Mouse (Mus musculus) gastrocnemius, postnatal 25 days (tissue): ENCODE results near the gene Tnni3. TPM values are rescaled to one million over a fixed set of nuclear protein-coding genes. Genes with fewer than 3 reads are reported as not detected.

Experiments
- DNase-seq: peaks from one replicate; pipeline ENCODE4 v3.0.0; 2022
- total RNA-seq, 2 experiments: library from RNA; stranded (reverse); gene quantifications; 1 replicate in 1 of 2; 2 replicates in 1 of 2; pipeline ENCODE4 v1.2.3; 2021

Tnni3 gene
- total RNA-seq, 2 experiments from 2014 or later, result 0.29 TPM; not detected in 1

GRCm38 (mm10) chr7:4498251-4498650 lies 25.8 kb downstream of the Tnni3 start:
- DNase-seq, result peak; percentile 74

- no peak for DNase-seq
Measured at GRCm38 (mm10) chr7:4497271-4497903, 26.6 kb downstream of the Tnni3 start.

DNA sequence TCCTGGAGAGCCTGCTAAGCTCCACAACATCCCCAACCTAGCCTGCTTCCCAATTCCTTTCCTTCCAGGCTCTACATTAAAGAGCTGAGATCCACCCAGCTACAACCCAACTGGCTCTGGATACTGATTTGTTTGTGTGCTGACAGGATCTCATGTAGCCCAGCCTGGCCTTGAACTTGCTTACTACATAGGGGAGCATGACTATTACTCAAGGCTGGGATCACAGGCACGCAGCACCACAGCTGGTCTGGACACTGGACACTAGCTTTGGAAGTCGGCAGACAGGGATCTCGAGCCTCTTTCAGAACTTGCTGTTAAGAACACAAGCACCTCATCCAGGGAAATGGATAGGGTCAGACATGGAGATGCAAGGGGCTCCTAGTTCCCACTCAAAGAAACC lies 27.6 kb downstream of the Tnni3 start:
- no peak for DNase-seq

- DNase-seq, result no peak
Measured at GRCm38 (mm10) chr7:4493991-4494390, 30.0 kb downstream of the Tnni3 start.

- no peak for DNase-seq
Measured at GRCm38 (mm10) chr7:4492284-4493224, 31.5 kb downstream of the Tnni3 start.

DNA sequence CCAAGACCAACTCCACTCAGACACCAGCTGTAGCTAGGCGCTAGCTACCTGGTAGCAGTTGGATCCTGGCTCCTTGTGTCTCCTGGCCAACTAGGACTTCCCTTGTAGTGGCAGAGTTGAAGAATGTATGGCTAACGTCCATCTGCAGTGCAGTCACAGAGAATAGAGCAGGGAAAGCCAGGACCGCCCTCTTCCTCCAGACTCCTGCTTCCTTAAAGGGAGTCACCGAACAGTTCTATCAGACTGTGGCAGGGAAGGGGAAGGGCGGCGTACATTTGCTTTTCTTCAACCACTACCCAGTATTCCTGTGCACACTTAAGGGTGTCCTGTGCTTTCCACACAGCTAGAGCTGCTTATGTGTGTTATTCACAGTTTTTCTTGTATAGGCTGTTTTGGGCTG lies 32.7 kb downstream of the Tnni3 start:
- no peak for DNase-seq

DNA sequence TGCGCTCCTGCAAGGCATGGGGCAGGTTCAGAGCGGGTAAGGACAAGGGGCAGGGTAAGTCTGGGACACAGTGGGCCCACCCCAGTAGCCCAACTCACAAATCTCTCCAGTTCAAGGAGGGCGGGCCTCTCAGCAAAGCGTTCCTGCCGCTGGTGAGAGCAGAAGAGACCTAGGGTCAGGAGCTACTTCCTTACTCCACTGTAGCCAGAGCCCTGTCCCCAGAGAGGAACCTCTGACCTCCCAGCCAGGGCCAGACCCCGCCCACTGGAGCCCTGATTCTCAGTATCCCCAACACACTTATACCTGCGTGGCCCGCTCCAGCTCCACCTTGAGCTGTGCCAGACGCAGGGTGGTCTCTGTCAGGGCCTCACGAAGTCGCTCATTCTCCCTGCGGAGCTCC lies 41.7 kb downstream of the Tnni3 start:
- no peak for DNase-seq

DNA sequence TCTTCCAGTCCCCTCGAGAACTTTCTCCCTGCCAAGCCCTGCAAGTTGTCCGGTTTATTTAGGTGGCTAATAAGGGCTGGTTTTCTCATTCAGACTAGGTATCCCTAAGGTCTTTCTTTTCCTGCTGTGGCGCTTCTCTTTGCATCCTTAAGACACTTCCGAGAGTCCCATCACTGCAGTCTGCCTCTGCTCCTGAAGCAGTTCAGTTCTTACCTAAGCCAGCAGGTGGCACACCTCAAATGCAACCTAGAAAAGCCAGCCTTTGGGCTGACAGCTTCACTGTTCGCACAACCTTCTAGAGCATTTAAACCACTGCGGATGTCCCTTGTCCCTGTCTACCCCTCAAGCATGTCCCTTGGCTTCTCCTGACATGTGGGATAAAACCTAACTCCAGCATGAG lies 44.4 kb downstream of the Tnni3 start:
- DNase-seq, result no peak

DNA sequence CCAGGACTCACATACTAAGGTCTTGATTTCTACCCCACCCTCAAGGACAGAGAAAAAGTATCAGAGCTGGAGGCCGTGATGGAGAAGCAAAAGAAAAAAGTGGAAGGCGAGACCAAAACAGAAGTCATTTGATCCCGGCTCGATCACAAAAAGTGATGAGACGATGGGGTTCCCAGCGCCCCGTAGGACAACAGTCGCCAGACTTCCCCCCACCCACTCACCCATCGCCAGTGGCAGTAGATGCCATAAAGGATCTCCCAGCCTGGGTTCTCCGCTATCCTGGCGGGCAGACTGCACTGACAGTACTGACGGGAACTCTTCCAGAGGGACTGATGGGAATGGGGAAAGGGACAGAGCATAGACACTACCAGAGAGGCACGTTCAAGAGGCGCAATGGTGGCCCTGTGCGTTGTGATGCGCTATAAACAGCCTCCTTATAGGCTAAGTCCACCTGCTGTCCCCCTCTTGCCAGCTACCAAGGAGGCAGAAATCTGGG lies 45.2 kb downstream of the Tnni3 start:
- no peak for DNase-seq

GRCm38 (mm10) chr7:4478021-4478795 lies 45.8 kb downstream of the Tnni3 start:
- peak; percentile 81 for DNase-seq

DNA sequence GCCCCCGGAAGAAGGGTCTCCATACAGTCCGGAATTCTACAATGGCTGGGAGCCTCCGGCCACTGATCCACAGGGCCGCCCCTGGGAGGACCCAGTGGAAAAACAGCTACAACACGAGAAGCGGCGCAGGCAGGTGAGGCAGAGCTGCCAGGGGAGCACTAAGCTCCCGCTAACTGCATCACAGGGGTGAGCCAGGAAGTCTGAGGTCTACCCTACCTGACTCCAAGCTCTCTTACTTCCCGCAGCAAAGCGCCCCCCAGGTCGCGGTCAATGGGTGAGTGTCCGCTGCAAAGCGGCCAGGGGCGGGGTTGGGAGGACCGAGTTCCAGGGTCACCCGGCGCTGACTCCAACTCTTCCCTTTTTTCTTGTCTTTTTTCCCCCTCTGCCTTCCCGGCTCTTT lies 50.1 kb downstream of the Tnni3 start:
- DNase-seq, result no peak

- peak; percentile 60 for DNase-seq
Measured at GRCm38 (mm10) chr7:4471179-4471555, 52.9 kb downstream of the Tnni3 start.

DNA sequence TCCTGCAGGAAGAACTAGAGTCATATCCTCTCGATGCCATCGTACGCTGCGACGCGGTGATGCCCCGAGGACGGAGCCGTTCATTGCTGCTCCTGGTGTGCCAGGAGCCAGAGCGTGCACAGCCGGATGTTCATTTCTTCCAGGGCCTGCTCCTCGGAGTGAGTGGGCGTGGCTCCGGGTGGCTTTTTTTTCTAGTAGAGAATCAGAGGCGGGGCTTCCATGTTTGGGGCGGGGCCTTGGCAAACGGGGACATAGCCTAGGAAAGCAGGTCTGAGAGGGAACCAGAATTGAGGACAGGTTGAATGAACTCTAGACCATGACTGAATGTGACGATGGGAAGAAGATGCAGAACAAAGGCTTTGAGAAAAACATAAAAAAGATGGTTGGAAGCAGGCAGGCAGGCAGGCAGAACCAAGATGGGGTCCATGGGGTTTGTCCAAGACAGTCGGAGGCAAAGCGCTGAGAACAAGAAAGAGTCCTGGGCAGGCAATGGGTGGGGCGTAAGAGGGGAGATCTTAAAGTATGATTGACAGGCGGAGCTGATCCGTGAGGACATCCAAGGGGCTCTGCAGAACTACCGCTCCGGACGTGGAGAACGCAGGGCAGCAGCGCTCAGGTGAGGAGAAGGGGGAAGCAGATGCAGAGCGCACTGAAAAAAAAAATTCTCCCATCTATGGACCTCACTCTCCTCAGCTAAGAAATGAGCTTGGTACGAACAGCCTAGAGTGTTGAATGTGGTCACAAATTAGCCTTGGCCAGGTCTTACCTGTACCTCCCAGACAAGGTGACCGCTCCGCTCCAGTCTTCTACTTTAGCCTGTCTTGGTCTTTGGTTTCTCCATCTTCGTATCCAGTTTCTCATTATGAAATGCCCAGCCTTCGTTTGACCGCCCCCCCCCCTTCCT lies 53.5 kb downstream of the Tnni3 start:
- DNase-seq, result peak; percentile 44

Other genes starting within 250 kb of the Tnni3 start
- gene Ncr1, start 186.5 kb downstream of the Tnni3 start, total RNA-seq, result not detected
- gene Gp6, start 126.5 kb downstream of the Tnni3 start, total RNA-seq, result not detected
- gene Rdh13, start 78.6 kb downstream of the Tnni3 start, total RNA-seq, result 10 to 100 TPM; 14.9 to 16.5 TPM
- gene Eps8l1, start 63.6 kb downstream of the Tnni3 start, total RNA-seq, result 1 to 10 TPM; 1.5 to 2.2 TPM
- gene Ppp1r12c, start 22.5 kb downstream of the Tnni3 start, total RNA-seq, result 10 to 100 TPM; 20.6 to 22.3 TPM
- 100 to 1,000 TPM; 151 to 768 TPM for gene Tnnt1, start 7.8 kb downstream of the Tnni3 start, total RNA-seq
- not detected for gene Dnaaf3, start 8.2 kb upstream of the Tnni3 start, total RNA-seq
- under 1 TPM in 1 of 2 experiments, not detected in 1; 0.16 TPM for gene Syt5, start 23.3 kb upstream of the Tnni3 start, total RNA-seq
- not detected for gene Ptprh, start 79.8 kb upstream of the Tnni3 start, total RNA-seq
- 1 to 10 TPM; 2.4 to 3.0 TPM for gene Tmem86b, start 107.2 kb upstream of the Tnni3 start, total RNA-seq
- 10 to 100 TPM; 41.8 to 46.2 TPM for gene Ppp6r1, start 134.8 kb upstream of the Tnni3 start, total RNA-seq
- 10 to 100 TPM; 21.8 to 23.1 TPM for gene Hspbp1, start 160.8 kb upstream of the Tnni3 start, total RNA-seq
- gene Brsk1, start 166.4 kb upstream of the Tnni3 start, total RNA-seq, result 1 to 10 TPM; 1.4 to 1.7 TPM
- under 1 TPM in 1 of 2 experiments, not detected in 1; 0.23 TPM for gene Tmem150b, start 201.0 kb upstream of the Tnni3 start, total RNA-seq
- gene Kmt5c, start 215.9 kb upstream of the Tnni3 start, total RNA-seq, result 10 to 100 TPM; 10.7 to 12.3 TPM
- 1 to 10 TPM; 1.4 to 2.2 TPM for gene Cox6b2, start 228.9 kb upstream of the Tnni3 start, total RNA-seq
- not detected for gene Fam71e2, start 247.1 kb upstream of the Tnni3 start, total RNA-seq